Mouse (Mus musculus) gastrocnemius, adult 18-20 months (tissue): ENCODE results near the gene Alox15. TPM values are rescaled to one million over a fixed set of nuclear protein-coding genes. Genes with fewer than 3 reads are reported as not detected.
"Not testable (repeated sequence)": the region's sequence is repeated elsewhere in the genome, so short reads cannot be mapped to it uniquely, and the experiment has no call there.

Experiments used
- DNase-seq: peaks from one replicate; pipeline ENCODE4 v3.0.0; 2021; ENCODE audit warnings: low spot score
- long read RNA-seq, 2 experiments: library from polyadenylated mRNA; stranded (forward); transcript quantifications; one replicate each; pipeline ENCODE4 v2.0.0; 2021
- total RNA-seq, 2 experiments: library from RNA; stranded (reverse); gene quantifications; 2 replicates each; pipeline ENCODE4 v1.2.3; 2021

Gene Alox15
- under 1 TPM; 0.12 to 0.34 TPM for total RNA-seq
- long read RNA-seq, experiment 1, result 0 reads
- long read RNA-seq, experiment 2, result 0 reads

DNA sequence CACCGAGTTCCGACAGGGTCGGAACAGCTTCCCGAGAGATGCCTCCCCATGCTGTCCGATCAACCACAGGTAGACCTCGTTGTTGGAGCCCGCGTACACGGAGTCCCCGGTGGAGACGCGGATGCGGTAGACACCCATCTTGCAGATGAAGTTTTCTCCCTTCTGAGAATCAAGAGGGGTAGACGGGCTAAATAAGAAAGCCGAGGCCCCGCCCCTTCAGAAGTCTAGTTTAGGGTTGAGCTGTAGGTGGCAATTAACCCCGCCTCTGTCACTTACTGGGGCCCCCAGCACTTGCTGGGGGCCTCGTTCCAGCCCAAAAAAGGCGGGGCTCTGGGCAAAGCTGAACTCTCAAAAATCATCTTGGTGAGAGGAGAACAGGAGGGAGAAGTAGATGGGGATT, at the start of gene Alox15:
TSS of gene Alox15 (minus strand) at position 164 of the 400 bp plus-strand sequence.
- DNase-seq, result no peak

DNA sequence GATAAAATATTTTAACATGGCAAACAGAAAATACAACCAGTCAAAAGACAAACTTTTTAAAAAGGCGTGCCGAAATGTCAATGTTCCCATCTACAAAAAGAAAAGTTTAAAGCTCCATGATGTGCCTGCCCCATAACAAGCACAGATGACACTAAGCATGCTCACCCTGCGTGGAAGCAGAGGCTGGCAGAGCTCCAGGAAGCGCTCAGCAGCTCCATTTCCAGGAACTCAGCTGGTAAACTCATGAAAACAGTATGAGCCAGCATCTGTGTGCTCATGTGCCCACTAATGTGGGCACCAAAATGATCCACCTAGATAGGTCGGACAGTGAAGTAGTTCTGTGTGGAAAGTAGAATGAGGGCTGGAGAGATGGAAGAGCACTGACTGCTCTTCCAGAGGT, 37.6 kb upstream of the Alox15 start:
- no peak for DNase-seq

DNA sequence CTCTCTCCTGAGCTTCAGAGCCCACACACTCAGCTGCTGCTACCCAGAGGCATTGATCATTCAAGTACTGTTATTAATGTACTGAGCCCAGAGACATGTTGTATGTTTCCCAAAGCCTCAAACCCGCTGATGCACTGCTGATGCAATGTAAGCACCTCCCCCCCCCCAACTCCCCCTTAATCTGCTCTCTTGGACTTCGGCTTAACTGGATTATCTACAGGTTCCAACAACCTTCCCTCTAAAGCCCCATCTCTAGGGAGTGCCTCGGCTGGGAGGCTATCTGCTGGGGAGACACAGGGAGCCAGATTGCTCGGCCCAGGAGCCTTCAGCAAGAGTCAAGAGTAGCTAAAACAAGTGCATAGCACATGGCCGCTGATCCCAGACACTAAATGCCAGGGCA, 35.6 kb upstream of the Alox15 start:
- no peak for DNase-seq

DNA sequence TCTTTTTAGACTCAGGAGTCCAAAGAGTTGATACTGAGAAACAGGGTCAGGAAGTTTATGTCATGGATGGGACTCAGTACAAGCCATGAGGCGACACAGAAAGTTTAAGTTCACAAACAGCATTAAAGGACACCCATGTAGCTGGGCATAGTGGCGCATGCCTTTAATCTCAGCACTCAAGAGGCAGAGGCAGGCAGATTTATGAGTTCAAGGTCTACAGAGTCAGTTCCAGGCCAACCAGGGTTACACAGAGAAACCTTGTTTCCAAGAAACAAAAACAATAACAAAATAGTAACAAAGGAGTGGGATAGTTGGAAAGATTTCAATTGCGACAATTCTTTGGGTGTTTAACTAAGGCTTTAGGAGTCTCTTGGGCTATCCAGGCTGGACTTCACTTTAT, 32.3 kb upstream of the Alox15 start:
- DNase-seq, result no peak

DNA sequence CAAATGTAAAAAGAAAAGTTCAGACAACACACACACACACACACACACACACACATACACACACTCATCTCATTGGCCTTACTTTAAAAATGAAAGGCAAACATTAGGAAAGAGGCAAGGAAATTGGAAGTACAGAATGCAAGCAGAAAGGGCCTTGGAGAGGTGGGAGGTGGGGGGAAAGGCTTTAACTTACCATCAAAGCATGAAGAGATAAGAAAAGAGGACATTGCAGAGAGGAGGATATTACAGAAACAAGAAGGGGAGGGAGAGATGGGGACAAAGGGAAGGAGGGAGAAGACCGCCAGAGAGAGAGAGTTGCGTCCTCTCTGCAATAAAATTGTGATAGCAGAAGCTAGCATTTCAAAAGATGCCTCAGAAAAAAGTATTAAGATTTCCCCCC, 29.5 kb upstream of the Alox15 start:
- DNase-seq, result no peak

DNA sequence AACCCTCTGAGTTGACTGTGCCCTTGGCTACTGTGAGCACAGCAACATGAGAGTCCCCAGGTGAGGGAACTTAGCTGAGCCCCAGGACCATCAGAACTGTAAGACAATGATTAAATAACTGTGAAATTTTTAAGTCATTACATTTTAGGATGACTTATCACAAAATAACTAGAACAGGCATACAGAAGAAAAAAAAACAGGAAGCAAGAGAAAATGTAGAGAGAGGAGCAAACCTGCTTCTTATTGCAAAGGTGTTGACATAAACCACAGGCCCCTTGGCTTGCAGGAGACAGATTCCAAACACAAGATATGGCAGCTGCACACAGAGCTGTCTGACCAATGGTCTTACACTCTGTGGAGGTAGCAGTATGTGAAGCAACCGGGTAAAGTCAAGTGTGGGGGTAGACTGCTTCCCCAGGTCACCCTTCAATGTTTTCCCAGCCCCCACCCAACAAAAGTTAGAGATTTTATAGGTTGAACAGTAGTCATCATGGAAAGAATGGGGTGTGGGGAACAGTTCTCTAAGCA, 28.7 kb upstream of the Alox15 start:
- DNase-seq, result no peak

DNA sequence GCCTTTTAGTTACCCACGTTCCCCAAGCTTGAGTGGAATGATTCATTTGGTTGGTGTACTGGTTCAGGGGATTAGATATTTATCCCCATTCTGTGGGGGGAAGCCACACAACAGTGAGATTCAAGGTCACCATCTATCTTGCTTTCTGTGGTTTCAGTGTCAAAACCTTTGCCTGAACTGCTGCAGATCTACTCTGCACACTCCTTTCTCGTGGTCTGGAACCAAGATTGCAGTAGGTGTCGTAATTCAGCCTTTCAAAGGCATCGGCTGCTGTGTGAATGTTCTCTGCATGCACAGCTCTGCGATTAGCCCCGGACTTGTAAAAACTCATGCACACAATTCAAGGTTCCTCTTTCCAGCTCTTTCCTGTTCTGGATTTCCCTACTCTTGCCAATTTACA, 24.2 kb upstream of the Alox15 start:
- DNase-seq, result no peak

DNA sequence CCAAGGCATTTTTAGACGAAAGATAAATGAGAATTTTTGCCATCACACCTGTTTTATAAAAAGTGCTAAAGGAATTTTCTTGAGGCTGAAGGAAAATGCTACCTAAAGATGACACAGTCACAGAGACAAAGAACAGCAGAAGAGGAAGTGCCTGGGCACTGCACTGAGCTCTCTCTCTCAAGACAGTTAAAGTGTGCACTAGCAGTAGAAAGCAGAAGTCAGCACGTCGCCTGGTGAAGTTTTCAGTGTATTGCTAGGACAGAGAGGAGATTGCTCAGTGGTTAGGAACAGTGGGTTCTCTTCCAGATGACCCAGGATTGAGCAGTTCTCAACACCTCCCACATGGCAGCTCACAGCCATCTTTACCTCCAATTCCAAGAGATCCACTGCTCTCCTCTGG, 22.5 kb upstream of the Alox15 start:
- DNase-seq, result no peak

DNA sequence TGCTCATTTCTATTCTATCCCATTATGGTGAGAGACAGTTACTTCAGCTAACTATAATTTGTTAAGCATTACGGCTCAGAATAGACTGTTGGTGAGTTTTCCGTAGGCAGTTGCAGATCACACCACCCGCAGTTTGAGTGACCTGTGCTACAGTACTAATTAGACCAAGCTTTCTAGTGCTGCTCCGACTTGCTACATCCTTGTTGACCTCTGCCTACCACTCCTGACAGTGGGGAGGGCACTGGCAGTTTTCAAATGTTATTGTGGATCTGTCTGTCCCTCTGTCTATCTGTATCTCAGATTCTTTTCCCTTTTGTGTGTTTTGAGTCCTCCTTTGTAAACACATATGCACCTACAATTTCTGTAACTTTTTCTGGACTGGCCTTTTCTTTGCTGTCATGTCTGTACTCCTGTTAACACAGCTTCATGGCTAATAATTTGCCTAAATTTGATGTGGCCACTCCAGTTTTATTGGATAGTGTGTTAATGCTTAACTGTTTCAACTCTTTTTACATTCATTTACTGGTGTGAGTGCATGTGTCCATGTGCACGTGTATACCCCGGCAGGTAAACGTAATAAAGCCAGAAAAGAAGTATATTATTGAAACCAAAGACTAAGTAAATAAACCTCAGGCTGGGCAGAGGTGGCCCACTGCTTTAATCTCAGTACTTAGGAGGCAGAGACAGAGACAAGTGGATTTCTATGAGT, 21.2 kb upstream of the Alox15 start:
- no peak for DNase-seq

DNA sequence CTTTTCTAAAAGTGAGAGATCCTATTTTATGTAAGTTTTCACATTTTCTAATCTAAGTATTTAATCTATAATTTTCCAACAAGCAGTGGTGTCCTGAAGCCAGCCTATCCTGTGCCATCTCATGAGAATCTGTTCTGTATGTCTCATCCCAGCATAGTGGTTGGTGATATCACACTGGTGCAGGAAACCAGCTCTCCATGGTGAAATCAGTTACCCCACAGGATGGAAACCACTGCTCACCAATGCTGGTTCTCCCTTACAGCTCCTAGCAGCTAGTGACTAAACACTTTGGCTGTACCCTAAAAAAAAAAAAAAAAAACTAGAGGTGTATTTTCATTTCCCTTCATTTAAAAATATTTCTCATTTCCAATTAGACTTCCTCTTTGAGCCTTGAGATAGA, 20.6 kb upstream of the Alox15 start:
- DNase-seq, result no peak

DNA sequence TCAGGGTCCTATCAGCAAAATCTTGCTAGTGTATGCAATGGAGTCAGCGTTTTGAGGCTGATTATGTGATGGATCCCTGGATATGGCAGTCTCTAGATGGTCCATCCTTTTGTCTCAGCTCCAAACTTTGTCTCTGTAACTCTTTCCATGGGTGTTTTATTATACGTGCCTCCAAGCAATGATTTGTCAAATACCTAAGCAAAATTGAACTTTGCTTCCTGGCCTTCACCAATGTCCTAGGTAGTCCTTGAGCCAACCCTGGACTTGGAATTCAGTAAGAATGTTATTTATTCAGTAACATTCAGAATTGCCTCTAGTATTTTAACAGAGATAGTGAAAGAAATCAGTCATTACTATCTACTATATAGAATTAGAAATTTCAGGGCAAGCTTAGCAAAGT, 16.8 kb upstream of the Alox15 start:
- DNase-seq, result not testable (repeated sequence)

DNA sequence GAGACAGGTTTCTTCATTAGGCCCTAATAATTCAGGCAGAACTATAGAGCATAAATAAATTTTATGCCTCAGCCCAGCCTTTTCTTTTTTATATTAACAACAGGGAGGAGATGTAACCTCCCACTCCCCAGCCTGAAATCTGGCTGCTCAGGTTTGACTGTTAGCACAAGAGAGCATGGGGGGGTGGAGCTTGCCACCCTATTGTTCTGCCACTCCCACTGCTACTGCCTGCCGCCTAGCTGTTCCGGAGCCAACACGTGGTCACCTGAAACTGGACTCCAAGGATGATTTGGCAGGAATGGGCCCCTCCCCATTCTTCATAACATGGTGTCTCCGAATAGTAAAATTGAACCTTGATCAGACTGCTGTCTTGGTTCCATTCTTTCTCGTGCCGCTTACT, 15.9 kb upstream of the Alox15 start:
- not testable (repeated sequence) for DNase-seq

DNA sequence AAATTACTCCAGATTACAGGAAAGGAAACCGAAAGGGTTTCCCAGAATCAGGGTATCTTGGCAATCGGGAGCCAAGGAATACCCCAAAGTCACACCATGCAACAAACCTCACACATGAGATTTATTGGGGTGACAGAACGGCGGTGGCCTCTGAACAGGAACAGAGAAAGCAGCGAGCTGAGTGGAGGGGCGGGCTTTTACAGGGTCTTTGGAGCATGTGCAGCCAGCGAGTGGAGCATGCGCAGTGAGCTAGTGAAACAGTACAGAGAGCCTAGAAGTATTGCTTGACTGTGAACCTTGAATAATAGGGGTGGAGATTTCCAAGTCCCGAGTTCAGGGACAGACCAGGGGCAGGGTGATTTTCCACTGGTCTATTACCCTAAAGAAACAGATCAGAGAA, 3.2 kb downstream of the Alox15 start:
- DNase-seq, result no peak

DNA sequence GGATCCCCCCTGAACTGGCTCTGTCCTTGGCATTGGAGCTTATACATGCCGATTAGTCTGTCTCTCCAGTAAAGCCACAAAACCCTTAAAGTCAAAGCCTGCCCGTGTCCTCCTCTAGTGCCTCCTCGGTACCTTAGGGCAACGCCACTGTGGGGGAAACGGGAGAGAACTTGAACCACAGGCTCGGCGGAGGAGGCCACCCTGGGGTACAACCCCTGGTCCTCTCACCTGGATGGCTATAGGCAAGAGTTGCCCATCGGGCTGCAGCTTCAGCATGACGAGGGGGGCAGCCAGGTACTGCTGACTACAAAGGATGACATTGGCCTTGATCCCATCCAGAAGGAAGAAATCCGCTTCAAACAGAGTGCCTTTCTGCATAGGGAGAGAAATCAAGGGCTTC, 4.0 kb downstream of the Alox15 start:
- DNase-seq, result no peak

DNA sequence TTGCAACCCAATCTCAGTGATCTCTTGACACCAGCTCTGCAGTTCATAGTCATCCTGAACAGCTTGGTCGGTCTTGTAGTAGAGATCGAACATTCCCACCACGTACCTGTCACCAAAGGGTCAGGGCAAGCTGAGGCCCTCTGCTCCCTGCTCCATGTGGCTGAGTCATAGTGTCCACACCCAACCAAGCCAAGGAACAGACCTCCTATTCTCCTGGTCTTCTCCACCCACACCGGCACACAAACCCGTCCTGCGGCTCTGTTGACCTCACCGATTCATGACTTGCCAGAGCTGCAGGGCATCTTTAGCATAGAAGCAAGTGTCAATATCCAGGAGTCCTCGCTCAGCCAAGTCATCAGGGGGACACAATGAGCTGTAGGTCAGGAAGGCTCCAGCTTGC, 6.3 kb downstream of the Alox15 start:
- no peak for DNase-seq

DNA sequence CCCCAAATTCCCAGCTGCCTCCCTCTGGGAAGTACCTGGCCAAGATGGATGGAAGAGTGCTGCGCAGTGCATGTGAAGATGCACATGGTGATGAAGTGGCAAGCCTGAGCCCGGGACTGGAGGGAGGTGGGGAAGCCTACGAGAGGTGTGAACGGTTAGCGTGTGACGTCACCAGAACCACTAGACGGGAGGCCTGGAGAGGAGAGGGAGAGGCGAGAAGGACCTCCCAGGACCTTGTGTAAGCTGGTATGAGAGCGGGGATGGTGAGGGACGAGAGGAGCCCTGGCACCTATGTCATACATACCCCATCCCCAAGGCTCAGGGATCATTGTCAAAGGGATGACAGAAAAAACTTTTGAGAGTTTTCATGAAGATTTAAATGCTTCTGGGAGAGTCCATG, 6.8 kb downstream of the Alox15 start:
- DNase-seq, result no peak

DNA sequence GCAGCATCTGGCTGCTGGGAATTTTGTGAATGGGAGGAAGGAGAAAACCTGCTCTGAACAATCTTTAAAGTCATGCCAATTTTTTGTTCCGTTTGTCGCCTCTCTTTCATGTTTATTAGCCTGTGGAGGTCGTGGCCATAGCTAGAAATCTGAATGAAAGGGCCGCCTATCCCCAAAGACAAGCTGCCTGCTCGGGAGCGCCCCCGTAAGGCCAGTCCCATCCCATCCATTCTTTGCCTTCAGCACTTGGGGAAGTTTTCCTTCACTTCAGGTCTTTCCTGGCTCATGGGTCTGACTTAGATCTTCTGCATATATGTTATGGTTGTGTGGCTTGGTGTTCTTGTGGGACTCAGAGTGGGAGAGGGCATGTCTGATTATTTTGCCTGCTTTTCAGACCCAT, 12.3 kb downstream of the Alox15 start:
- DNase-seq, result no peak

DNA sequence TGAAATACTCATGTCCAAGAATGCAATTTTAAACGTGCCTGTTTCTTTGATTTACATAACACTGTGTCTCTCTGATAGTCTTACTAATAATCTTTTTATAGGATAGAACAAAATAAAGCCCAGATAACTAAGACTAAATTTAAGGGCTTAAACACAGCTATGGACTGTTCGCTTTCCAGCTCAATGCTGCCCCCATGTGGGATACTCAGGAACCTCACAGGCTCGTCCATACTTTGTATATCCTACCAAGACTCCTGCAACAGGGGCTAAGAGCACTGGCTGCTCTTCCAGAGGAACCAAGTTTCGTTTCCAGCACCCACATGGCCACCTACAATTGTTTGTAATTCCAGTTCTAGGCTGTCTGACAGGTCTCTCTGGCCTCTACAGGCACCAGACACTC, 17.4 kb downstream of the Alox15 start:
- DNase-seq, result peak; percentile 17

DNA sequence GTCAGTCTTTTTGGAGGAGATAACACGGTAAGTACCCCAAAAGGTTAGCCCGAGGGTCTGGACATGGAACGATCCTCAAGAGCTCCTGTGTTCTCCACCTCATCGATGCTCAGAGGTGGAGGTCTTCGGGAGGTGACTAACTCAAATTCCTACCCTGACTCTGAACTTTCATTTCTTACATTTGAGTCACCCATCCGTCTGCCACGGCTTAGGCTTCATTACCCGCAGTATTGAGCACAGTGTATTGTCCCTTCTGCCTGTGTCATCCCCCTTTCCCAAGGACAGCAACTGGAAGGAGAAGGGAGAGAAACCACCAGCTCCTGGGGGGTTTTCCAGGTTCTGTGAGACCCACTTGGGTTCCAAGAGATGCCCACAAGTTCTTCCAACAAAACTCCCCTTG, 27.1 kb downstream of the Alox15 start:
- no peak for DNase-seq

DNA sequence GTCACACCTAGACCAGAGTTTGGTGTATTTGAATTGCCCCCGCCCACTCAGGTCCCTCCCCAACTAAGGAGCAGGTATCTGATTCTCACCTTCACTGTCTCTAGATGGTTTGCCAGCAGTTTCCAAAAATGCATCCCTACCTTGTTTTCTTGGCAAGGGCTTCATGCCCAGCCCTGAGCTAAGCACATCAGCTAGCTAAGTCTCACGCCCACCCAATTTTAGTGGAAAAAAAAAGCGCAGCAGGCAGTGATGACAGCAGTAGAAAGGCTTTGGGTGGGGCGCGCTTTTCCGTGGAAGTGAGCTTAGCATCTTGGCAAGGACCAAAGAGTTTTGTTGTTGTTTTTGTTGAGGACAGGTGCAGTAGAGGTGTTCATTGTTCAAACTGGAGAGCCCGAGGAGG, 29.3 kb downstream of the Alox15 start, which contains the start of gene Alox12e:
TSS of gene Alox12e (minus strand) at position 101 of the 400 bp plus-strand sequence.
- DNase-seq, result no peak

DNA sequence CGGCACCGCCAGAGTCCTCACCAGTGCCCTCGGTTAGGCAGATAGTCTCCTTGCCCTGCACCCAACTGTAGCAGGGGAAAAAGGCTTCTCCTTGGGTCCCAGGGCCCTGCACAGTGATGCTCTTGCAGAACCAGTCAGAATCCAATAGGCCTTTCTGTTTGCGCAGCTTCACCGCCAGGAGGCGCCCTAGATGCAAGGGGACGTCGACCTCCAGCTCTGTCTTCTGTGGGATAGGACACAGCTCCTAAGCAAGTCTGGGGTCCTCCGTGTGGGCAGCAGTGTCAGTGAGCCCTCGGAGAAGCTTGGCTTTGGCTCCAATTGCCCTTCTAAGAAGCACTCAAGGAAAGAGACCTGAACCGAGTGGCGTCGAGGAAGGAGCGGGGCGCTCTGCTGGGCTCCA, 30.2 kb downstream of the Alox15 start:
- peak; percentile 15 for DNase-seq

DNA sequence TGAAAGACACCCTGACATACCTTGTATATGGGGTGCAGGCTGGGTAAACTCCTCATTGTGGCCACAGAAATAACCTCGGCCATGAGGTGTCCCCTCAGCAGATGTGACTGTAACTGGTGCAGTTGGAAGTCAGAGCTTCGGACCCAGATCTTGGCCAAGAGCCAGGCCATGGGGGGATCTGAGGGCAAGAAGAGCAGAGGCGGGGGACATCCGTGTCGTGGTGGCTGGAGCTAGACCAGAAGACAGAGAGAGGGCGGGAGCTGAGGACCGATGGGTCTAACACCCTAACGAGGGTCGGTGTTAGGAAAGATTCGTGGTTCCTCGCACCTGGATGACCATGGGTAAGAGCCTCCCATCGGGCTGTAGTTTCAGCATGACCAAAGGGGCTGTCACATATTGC, 32.2 kb downstream of the Alox15 start:
- DNase-seq, result no peak

DNA sequence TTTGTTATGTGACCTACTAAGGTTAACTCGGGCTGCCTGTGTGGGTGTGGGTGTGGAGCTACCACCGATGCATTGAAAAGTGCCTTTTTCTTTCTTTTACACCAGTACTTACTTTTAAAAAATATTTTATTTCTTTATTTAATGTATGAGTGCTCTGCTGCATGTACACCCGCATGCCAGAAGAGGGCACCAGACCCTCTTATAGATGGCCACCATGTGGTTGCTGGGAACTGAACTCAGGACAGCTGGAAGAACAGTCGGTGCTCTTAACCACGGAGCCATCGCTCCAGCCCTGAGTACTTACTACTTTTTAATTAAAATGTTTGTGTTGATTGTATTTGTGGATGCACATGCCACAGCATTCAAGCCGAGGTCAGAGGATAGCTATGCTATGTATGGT, 38.0 kb downstream of the Alox15 start:
- DNase-seq, result no peak

DNA sequence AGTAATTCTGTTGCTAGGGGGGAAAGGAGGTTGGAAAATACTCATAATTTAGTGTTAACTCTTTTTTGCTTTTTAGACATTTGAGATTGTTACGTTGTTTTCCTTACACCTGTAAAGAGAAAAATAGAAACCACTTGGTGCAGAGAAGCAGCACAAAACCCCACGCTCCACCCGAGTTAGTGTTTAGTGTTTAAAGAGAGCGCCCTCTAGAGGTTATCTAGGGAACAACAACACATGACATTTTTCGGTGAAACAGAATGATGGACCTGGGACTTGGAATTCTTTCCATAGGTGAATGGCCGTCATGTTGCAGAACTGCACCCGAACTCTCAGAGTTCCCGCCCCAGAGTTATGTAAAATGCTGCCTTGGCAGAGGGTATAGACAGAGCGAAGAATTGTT, 42.5 kb downstream of the Alox15 start:
- peak; percentile 58 for DNase-seq
